Mouse (Mus musculus): ENCODE results near the gene Myo3b. TPM values are rescaled to one million over a fixed set of nuclear protein-coding genes. Genes with fewer than 3 reads are reported as not detected.

Gene Myo3b
- polyA plus RNA-seq, 1 experiment from 2014 or later: not detected

- DNase-seq: no peak
- no peak overlapping the region for H3K27ac ChIP-seq
Observed at GRCm38 (mm10) chr2:70317850-70318249, 278.9 kb downstream of the Myo3b start.

GRCm38 (mm10) chr2:70318861-70319555 lies 280.1 kb downstream of the Myo3b start:
- H3K36me3 ChIP-seq: no peaks in the 10 kb centered on the region
- no peak overlapping the region for H3K4me3 ChIP-seq (replicated peaks)
- H3K27ac ChIP-seq: no peak overlapping the region
- no peaks in the 10 kb centered on the region for H3K9me3 ChIP-seq (replicated peaks)
- ATAC-seq (ENCODE audit: low read depth): no peak
- no peaks in the 10 kb centered on the region for H3K27me3 ChIP-seq
- no peak overlapping the region for H3K4me2 ChIP-seq
- 42% methylated on average over 5 of the region's 5 CpGs for WGBS (ENCODE audit: insufficient replicate concordance)
- H3K9ac ChIP-seq: no peak overlapping the region
- no peaks in the 10 kb centered on the region for H3K4me1 ChIP-seq (replicated peaks)
- no peak for DNase-seq

More at GRCm38 (mm10) chr2:70317850-70318249, 278.9 kb downstream of the Myo3b start:
- Histone ChIP-seq H3K27me3 (no peaks in the 10 kb centered on the region), H3K9ac (no peak overlapping the region), H3K4me3 (replicated peaks) (no peak overlapping the region), H3K4me2 (no peak overlapping the region), H3K36me3 (no peaks in the 10 kb centered on the region), H3K9me3 (replicated peaks) (no peaks in the 10 kb centered on the region), H3K4me1 (replicated peaks) (no peaks in the 10 kb centered on the region)
- ATAC-seq (ENCODE audit: low read depth): no peak
- 41% methylated on average over 6 of the region's 6 CpGs for WGBS (ENCODE audit: insufficient replicate concordance)

- Histone ChIP-seq H3K27me3 (no peaks in the 10 kb centered on the region), H3K27ac (no peak overlapping the region), H3K4me2 (no peak overlapping the region), H3K4me1 (replicated peaks) (no peaks in the 10 kb centered on the region), H3K4me3 (replicated peaks) (no peak overlapping the region), H3K36me3 (no peaks in the 10 kb centered on the region), H3K9ac (no peak overlapping the region), H3K9me3 (replicated peaks) (no peaks in the 10 kb centered on the region)
- 59% methylated on average over 9 of the region's 9 CpGs for WGBS (ENCODE audit: insufficient replicate concordance)
- no peak for ATAC-seq (ENCODE audit: low read depth)
- DNase-seq: no peak
Observed at GRCm38 (mm10) chr2:70322767-70323166, 283.8 kb downstream of the Myo3b start.

DNA sequence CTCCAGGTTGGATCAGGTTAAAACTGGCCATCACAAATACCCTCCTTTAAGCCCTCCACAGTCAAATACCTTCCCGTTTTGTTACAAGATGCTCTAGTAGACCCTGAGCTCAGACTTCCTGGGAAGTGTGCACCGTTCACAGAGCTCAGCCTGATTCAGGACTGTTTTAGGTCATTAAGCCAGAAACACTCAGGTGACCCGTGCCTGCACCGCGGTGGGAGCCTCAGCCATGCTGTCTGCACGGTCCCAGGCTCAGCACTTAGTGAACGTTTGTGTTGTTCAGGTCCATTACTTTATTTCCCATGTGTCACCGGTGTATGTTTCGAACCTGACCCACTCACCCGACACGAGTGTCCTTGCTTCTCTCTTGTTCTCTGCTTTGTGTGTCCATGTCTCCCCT lies 288.7 kb downstream of the Myo3b start:
- DNase-seq (no peak), ATAC-seq (ENCODE audit: low read depth) (no peak)
- H3K4me3 ChIP-seq (replicated peaks): no peak overlapping the region
- no peak overlapping the region for H3K27ac ChIP-seq
- no peaks in the 10 kb centered on the region for H3K4me1 ChIP-seq (replicated peaks)
- no peak overlapping the region for H3K4me2 ChIP-seq
- no peaks in the 10 kb centered on the region for H3K36me3 ChIP-seq
- no peak overlapping the region for H3K9ac ChIP-seq
- no peaks in the 10 kb centered on the region for H3K27me3 ChIP-seq
- no peaks in the 10 kb centered on the region for H3K9me3 ChIP-seq (replicated peaks)
- 74% methylated on average over 11 of the region's 11 CpGs for WGBS (ENCODE audit: insufficient replicate concordance)

DNA sequence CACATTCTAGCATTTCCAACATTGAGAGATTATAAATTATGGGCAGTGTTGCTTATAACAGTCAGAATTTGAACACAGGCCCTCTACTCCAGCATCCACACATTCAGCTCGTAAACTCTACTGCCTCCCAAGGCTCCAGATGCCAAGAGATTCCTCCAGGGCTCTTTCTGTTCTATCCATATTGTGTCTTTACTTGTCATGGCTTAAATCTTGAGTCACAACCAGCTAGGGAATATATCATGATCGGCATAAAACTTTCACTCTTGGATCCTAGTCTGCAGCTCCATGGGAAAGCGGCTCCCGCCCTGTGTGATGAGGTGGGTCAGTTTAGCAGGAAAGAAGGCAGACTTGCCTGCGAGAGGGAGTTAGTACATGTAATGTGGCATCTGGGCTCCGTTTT lies 294.0 kb downstream of the Myo3b start:
- Histone ChIP-seq H3K9me3 (replicated peaks) (no peaks in the 10 kb centered on the region), H3K27ac (no peak overlapping the region), H3K36me3 (no peaks in the 10 kb centered on the region), H3K4me2 (no peak overlapping the region), H3K4me1 (replicated peaks) (peaks cover 9% of the 10 kb centered on the region; the same call in 1 of the 2 replicates), H3K4me3 (replicated peaks) (no peak overlapping the region), H3K9ac (no peak overlapping the region), H3K27me3 (no peaks in the 10 kb centered on the region)
- WGBS (ENCODE audit: insufficient replicate concordance): 72% methylated on average over 6 of the region's 6 CpGs
- no peak for ATAC-seq (ENCODE audit: low read depth)
- DNase-seq: no peak

GRCm38 (mm10) chr2:70333553-70333952 lies 294.6 kb downstream of the Myo3b start:
- ATAC-seq (ENCODE audit: low read depth): no peak
- 59% methylated on average over 6 of the region's 6 CpGs for WGBS (ENCODE audit: insufficient replicate concordance)

DNA sequence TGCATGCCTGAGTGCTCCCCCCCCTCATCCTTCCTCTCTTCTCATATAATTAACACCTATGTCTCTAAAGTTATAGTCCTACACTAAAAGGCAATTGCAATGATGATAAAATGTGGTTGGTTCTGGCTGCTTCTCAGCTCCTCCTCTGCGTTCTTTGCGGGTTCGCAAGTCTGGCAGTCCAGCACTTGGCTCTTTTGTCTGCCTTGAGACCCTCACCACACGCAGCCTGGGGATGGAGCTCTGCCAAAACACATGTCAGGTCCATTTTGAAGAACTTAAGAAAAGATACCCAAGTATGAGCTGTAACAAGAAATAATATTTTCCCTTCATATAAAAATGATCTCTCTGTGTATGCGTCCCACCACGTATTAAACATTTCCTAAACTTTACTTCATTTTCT lies 297.6 kb downstream of the Myo3b start:
- Histone ChIP-seq H3K27ac (no peak overlapping the region), H3K4me2 (no peak overlapping the region), H3K4me1 (replicated peaks) (peaks cover 9% of the 10 kb centered on the region; the same call in 1 of the 2 replicates), H3K9me3 (replicated peaks) (no peaks in the 10 kb centered on the region), H3K9ac (no peak overlapping the region), H3K4me3 (replicated peaks) (no peak overlapping the region), H3K27me3 (no peaks in the 10 kb centered on the region), H3K36me3 (no peaks in the 10 kb centered on the region)
- ATAC-seq (ENCODE audit: low read depth) (no peak), DNase-seq (no peak)
- 72% methylated on average over 6 of the region's 6 CpGs for WGBS (ENCODE audit: insufficient replicate concordance)

More at GRCm38 (mm10) chr2:70333553-70333952, 294.6 kb downstream of the Myo3b start:
- DNase-seq: no peak
- H3K4me1 ChIP-seq (replicated peaks): peaks cover 9% of the 10 kb centered on the region; the same call in 1 of the 2 replicates
- no peak overlapping the region for H3K9ac ChIP-seq
- no peaks in the 10 kb centered on the region for H3K27me3 ChIP-seq
- H3K27ac ChIP-seq: no peak overlapping the region
- no peak overlapping the region for H3K4me2 ChIP-seq
- no peak overlapping the region for H3K4me3 ChIP-seq (replicated peaks)
- H3K36me3 ChIP-seq: no peaks in the 10 kb centered on the region
- H3K9me3 ChIP-seq (replicated peaks): no peaks in the 10 kb centered on the region

GRCm38 (mm10) chr2:70337208-70337611 lies 298.3 kb downstream of the Myo3b start:
- 0 out of 2 replicates have a peak, but pooled peaks have one; percentile 39 for ATAC-seq (ENCODE audit: low read depth)
- no peak overlapping the region for H3K27ac ChIP-seq
- WGBS (ENCODE audit: insufficient replicate concordance): 26% methylated on average over 7 of the region's 7 CpGs

DNA sequence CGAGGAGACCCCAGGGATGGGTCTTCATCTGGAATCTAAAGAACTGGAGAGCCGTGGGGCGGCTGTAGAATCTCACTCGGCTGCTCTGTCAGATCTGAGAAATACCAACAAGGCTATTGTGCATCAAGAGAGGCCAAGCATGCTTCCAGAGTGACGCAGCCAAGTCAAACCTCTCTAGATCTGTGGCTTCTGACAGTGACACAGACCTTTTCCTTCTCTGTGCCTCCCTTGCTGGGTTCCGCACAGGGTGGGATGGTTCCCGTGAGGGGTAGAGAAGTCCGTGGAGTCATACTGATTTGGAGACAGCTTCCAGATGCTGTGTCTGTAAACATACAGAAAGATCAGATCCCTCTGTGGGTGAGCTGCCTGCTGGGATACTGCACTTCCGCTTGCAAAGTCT lies 298.9 kb downstream of the Myo3b start:
- H3K9ac ChIP-seq: no peak overlapping the region
- H3K4me3 ChIP-seq (replicated peaks): no peak overlapping the region
- H3K4me1 ChIP-seq (replicated peaks): peaks cover 9% of the 10 kb centered on the region; the same call in 1 of the 2 replicates
- 41% methylated on average over 9 of the region's 9 CpGs for WGBS (ENCODE audit: insufficient replicate concordance)
- DNase-seq (no peak), ATAC-seq (ENCODE audit: low read depth) (no peak)
- H3K9me3 ChIP-seq (replicated peaks): no peaks in the 10 kb centered on the region
- H3K27ac ChIP-seq: no peak overlapping the region
- no peaks in the 10 kb centered on the region for H3K36me3 ChIP-seq
- no peaks in the 10 kb centered on the region for H3K27me3 ChIP-seq
- no peak overlapping the region for H3K4me2 ChIP-seq

More at GRCm38 (mm10) chr2:70337208-70337611, 298.3 kb downstream of the Myo3b start:
- Histone ChIP-seq H3K4me3 (replicated peaks) (no peak overlapping the region), H3K4me1 (replicated peaks) (peaks cover 9% of the 10 kb centered on the region; the same call in 1 of the 2 replicates), H3K9ac (no peak overlapping the region), H3K27me3 (no peaks in the 10 kb centered on the region), H3K36me3 (no peaks in the 10 kb centered on the region), H3K4me2 (no peak overlapping the region), H3K9me3 (replicated peaks) (no peaks in the 10 kb centered on the region)
- DNase-seq: no peak

- Histone ChIP-seq H3K27me3 (no peaks in the 10 kb centered on the region), H3K9ac (no peak overlapping the region), H3K27ac (no peak overlapping the region), H3K4me3 (replicated peaks) (no peak overlapping the region), H3K9me3 (replicated peaks) (no peaks in the 10 kb centered on the region), H3K36me3 (no peaks in the 10 kb centered on the region), H3K4me2 (no peak overlapping the region), H3K4me1 (replicated peaks) (peaks cover 9% of the 10 kb centered on the region; the same call in 1 of the 2 replicates)
- no peak for ATAC-seq (ENCODE audit: low read depth)
- no peak for DNase-seq
- 53% methylated on average over 7 of the region's 7 CpGs for WGBS (ENCODE audit: insufficient replicate concordance)
Observed at GRCm38 (mm10) chr2:70339061-70339460, 300.1 kb downstream of the Myo3b start.

DNA sequence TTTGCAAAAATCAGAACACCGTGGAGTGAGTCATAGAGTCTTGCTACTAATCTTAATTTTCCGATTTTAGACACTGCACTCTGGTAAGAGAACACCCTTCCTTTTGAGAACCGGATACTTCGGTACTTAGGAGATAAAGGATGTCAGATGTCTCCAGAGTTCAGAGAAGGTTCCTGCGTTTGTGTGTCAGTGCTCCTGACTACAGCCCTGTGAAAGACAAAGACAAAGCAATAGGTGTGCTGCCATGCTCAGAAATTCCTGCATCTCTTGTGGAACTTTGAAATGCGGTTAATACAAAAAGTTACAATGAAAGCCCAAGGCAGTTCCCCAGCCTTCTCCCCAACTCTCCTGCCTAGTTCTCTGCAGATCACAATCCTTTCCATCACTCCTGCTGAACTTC lies 300.6 kb downstream of the Myo3b start:
- H3K27me3 ChIP-seq: no peaks in the 10 kb centered on the region
- no peak overlapping the region for H3K4me3 ChIP-seq (replicated peaks)
- H3K9me3 ChIP-seq (replicated peaks): no peaks in the 10 kb centered on the region
- no peak for ATAC-seq (ENCODE audit: low read depth)
- H3K4me2 ChIP-seq: no peak overlapping the region
- no peak overlapping the region for H3K9ac ChIP-seq
- 46% methylated on average over 6 of the region's 6 CpGs for WGBS (ENCODE audit: insufficient replicate concordance)
- H3K36me3 ChIP-seq: no peaks in the 10 kb centered on the region
- peaks cover 9% of the 10 kb centered on the region; the same call in 1 of the 2 replicates for H3K4me1 ChIP-seq (replicated peaks)
- no peak overlapping the region for H3K27ac ChIP-seq
- no peak for DNase-seq

DNA sequence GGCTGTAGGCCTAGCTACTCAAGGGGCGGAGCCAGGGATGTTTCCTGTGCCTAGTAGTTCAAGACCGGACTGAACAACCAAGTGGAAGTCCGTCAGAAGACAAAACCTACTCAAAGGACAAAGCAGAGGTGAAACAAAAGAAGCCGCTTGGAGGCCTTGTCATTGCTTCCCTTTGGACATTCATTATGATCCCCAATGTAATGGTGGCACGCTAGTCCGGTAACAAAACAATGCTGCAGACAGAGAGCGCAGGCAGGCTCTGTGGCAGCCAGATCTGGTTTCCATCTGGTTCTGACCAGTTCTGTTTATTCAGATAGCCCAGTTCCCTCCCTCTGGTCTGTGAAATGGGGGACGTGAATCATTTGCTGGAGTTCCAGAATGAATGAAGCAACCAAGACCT lies 301.3 kb downstream of the Myo3b start:
- Histone ChIP-seq H3K4me3 (replicated peaks) (no peak overlapping the region), H3K27ac (no peak overlapping the region), H3K9me3 (replicated peaks) (no peaks in the 10 kb centered on the region), H3K9ac (no peak overlapping the region), H3K4me2 (no peak overlapping the region), H3K27me3 (no peaks in the 10 kb centered on the region), H3K4me1 (replicated peaks) (peaks cover 9% of the 10 kb centered on the region; the same call in 1 of the 2 replicates), H3K36me3 (no peaks in the 10 kb centered on the region)
- WGBS (ENCODE audit: insufficient replicate concordance): 73% methylated on average over 8 of the region's 8 CpGs
- ATAC-seq (ENCODE audit: low read depth) (no peak), DNase-seq (no peak)

Measured in liver, embryonic 13.5 days (tissue).